Mouse (Mus musculus) olfactory bulb, adult 2 months (tissue): ENCODE results near the gene Mrps12. TPM values are rescaled to one million over a fixed set of nuclear protein-coding genes. Genes with fewer than 3 reads are reported as not detected.

Source experiments
- H3K27ac ChIP-seq: fragments of 200-500 bp; 2 replicates; pipeline ENCODE4 v1.5.1; 2012; ENCODE audit warnings: low read depth, low read length; ENCODE audit not compliant: insufficient read depth
- H3K4me1 ChIP-seq: fragments of 200-500 bp; 2 replicates; pipeline ENCODE4 v1.6.1; 2012; ENCODE audit warnings: low read length; ENCODE audit not compliant: control insufficient read depth, insufficient read depth
- H3K4me3 ChIP-seq: fragments of 200-500 bp; 2 replicates; pipeline ENCODE4 v1.5.1; 2012; ENCODE audit warnings: mild to moderate bottlenecking, low read depth, low read length, moderate library complexity; ENCODE audit not compliant: insufficient read depth
- CTCF ChIP-seq: fragments of 200-500 bp; IDR thresholded peaks from 2 replicates; pipeline ENCODE4 v1.5.1; 2012; ENCODE audit warnings: low read depth, mild to moderate bottlenecking, low read length, moderate library complexity; ENCODE audit not compliant: insufficient read depth
- POLR2A ChIP-seq: fragments of 200-500 bp; IDR thresholded peaks from 2 replicates; pipeline ENCODE4 v1.6.1; 2012; ENCODE audit warnings: mild to moderate bottlenecking, low read depth, low read length, moderate library complexity; ENCODE audit not compliant: insufficient read depth
- WGBS: fragments of 180-500 bp; shearing (Covaris S2); methylation state at CpG from one replicate; pipeline ENCODE4 v1.1.7; 2018; 5-methylcytosine and 5-hydroxymethylcytosine counted together
- polyA plus RNA-seq: library from polyadenylated mRNA; stranded (reverse); fragments of >200 nt; gene quantifications from 2 replicates; pipeline ENCODE4 v1.2.4, GENCODE M21; 2012; ENCODE audit warnings: low replicate concordance; ENCODE audit not compliant: missing spikeins, insufficient read depth, insufficient read length

The Mrps12 gene
- not detected in 2 replicates for polyA plus RNA-seq

DNA sequence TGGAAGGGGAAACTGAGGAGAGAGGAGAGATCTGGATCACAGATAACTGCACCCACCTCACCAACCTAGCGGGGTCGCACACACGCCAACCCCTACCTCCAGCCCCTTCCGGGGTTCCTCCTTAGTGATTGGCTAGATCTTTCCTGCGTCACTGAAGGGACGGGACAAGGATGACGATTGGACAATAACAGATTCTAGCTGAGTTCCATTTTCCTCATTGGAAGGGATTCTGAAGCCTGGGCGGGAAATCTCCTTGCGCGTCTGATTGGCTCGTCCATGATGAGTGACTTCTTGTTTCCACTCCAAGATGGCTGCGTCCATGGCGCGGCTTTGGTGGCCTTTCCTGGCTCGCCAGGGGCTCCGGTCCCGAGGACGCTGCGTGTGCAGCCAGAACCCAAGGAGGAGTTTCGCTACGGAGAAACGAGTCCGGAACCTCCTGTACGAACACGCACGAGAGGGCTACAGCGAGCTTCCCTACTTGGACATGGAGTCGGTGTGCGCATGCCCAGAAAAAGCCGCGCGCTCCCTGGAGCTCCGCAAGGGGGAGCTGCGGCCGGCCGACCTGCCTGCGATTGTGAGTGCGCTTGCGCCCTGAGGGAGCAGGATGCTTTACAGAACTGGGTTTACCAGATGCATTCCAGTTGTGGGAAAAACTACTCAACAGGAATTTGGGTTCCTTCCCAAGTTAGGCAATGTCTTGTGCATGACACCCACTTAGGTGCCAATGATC lies at the start of gene Mrps12, which contains the start of gene Sars2:
Mrps12 (minus strand) TSS at position 112 of the 730 bp plus-strand sequence.
Sars2 (plus strand) TSS at position 284 of the 730 bp plus-strand sequence.
- under 1% methylated on average over 39 of the region's 39 CpGs for WGBS
- H3K27ac ChIP-seq, result peak within 1 kb of the TSS; percentile 92
- TF ChIP-seq CTCF (peak; percentile 74), POLR2A (peak; percentile 93)
- peak within 1 kb of the TSS; percentile 76 for H3K4me3 ChIP-seq
- H3K4me1 ChIP-seq, result peaks cover 9% of the 10 kb centered on the region; the same call in 1 of the 2 replicates

DNA sequence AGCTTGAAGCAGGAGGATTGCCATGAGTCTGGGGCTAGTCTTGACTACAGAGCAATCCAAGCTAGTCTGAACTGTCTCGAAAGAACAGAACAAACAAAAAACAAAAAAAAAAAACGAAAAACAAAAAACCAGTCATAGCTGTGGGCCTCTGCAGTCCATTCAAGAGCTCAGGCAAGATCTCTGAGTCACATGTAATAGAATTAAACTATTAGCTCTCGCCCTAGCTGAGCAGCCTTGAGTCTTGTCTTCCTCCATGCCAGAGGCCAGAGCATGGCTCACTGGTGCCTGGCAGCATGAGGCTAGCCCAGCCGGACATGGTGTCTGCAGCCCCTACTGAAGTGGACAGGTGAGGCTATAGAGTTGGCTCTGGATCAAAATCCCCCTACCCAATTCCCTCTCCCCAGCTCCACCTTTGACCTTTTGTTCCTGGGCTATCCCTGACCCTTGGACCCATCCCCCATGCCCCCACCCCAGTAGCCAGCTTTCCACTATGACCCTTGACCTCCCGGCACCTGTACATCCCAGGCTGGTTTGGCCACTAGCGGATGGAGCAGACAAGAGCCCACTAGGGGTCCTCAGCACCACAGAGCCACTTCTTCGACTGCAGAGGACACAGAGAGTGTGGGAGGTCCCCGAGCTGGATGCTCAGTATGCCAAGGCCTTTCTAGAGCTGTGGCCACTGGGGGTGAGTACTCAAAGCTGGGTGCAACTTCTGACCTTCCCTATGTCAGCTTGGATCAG lies 48.6 kb upstream of the Mrps12 start:
- no peak for TF ChIP-seq CTCF
- TF ChIP-seq POLR2A, result no peak
- Histone ChIP-seq H3K4me3 (no peak overlapping the region), H3K27ac (no peak overlapping the region), H3K4me1 (peaks cover 5% of the 10 kb centered on the region; the same call in 1 of the 2 replicates)
- WGBS, result 53% methylated on average over 8 of the region's 8 CpGs

DNA sequence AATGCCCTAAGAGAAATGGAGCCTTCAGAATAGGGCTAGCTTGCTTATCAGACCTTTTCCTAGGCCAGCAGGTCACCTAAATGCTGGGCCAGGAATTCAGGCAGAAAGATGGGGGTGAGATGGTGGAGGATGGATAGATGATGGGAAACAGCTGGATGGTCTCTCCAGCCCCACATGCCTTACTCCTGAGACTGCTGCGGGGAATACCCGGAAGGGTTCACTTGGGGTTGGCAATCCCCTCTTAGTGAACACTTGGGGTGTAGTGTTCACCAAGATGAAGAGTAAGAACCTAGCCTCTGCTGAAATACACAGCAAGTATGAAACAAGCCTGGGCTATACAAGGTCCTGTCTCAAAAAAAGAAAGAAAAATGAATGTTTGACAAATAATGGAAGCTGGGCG lies 47.6 kb upstream of the Mrps12 start:
- Histone ChIP-seq H3K4me1 (peaks cover 7% of the 10 kb centered on the region; the same call in 1 of the 2 replicates), H3K27ac (no peak overlapping the region), H3K4me3 (no peak overlapping the region)
- TF ChIP-seq POLR2A, result no peak
- TF ChIP-seq CTCF, result no peak
- WGBS, result 91% methylated on average over 3 of the region's 3 CpGs

DNA sequence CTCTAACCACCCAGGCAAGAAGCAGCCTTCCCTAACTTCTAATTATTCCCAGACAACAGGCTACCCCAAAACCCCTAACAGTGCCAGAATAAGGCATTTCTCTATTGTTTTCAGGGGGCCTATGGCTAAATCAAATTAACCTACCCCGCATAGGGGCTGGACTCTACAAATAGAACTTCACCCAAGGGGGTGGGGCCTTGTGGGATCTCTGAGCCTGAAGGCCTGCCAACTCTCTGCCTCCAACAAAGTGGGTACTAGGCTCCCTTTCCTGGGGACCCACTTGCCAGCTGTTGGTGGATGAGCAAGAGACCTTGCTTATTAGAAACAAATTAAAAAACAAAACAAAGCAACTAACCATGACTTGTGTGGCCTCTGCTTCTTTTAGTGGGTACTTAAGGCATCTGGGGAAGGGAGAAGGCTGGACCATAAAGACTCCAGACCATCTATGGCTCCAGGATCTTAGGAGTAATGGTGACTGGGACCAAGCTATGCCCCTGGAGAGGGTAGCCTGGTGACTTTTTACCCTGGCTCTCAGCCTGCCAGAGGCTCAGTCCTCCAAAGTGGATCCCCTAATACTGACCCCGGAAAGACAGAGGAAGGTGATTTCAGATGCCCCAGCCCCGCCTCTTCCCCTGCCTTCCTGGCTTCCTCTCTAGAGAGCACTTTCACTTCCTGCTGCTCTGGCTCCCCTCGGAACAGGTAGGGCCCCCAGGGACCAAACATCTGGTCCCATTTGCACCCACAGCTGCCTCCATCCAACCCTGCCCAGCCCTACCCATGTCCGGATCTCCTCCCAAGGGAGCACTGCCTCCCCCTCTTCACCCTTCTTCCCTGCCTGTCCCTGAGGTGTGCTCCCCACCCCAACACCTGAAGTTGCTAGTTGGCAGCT lies 46.9 kb upstream of the Mrps12 start, which contains the start of gene Rinl:
Rinl (plus strand) TSS at position 663 of the 889 bp plus-strand sequence.
- WGBS, result 75% methylated on average over 5 of the region's 5 CpGs
- Histone ChIP-seq H3K27ac (no peak within 1 kb of the TSS), H3K4me1 (peaks cover 12% of the 10 kb centered on the region), H3K4me3 (no peak within 1 kb of the TSS)
- TF ChIP-seq CTCF (no peak), POLR2A (no peak)

DNA sequence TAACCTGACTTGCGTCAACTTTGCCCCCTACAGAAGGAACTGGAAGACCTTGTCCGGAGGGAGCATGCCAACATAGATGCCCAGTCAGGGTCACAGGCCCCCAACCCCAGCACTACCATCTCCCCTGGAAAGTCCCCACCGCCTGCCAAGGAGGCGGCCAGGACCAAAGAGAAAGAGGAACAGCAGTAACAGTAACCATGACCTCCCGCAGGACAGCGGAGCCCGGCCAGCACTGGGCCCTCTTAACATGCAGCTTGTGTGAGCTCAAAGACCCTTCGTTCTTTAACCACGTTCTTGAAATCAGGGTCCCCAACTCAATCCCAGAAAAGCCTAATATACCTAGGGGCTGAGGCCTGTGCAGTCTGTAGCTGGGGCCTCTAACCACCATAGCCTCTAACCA lies 46.3 kb upstream of the Mrps12 start:
- Histone ChIP-seq H3K27ac (no peak overlapping the region), H3K4me3 (no peak overlapping the region), H3K4me1 (peaks cover 12% of the 10 kb centered on the region)
- no peak for TF ChIP-seq POLR2A
- TF ChIP-seq CTCF, result no peak
- 89% methylated on average over 9 of the region's 9 CpGs for WGBS

DNA sequence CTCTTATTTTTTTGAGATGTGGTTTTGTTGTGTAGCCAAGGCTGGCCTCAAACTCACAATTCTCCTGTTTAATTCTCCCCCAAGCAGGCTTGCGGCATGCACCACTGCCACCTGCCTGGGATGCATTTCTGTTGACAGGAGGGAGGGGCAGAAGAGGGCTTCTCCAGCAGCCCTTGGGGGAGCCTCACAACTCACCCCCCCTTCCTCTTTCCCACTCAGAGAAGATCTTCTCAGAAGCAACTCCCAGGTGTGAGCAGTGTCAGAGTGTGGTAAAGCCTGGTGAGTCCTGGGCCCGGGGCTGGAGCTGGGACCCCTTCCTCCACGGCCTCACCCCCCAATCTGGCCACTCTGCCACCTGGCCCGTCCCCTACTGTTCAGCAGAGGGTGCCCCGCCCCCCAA lies 43.5 kb upstream of the Mrps12 start:
- Histone ChIP-seq H3K4me3 (no peak overlapping the region), H3K4me1 (peaks cover 24% of the 10 kb centered on the region), H3K27ac (no peak overlapping the region)
- TF ChIP-seq CTCF (no peak), POLR2A (no peak)
- 65% methylated on average over 5 of the region's 5 CpGs for WGBS

DNA sequence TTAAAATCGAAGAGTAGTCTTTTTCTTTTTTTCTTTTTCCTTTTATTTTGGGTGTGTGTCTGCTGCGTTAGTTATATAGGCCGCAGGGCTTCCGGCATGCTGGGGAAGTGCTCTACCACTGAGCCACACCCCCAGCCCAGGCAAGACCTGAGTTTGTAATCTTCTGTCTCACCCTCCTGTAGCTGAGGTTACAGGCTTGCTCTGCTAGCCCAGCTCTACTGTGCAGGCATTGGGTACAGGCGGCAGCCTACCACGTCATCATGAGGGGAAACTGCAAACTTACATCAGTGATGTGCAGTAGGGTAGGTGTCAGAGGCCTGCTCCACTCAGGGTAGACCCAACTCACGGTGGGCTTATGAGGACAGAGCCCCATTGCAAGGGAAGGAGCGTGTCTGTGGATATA lies 39.6 kb upstream of the Mrps12 start:
- Histone ChIP-seq H3K27ac (peak overlapping the region; percentile 12; the same call in 1 of the 2 replicates), H3K4me3 (no peak overlapping the region)
- WGBS, result 75% methylated on average over 8 of the region's 8 CpGs

DNA sequence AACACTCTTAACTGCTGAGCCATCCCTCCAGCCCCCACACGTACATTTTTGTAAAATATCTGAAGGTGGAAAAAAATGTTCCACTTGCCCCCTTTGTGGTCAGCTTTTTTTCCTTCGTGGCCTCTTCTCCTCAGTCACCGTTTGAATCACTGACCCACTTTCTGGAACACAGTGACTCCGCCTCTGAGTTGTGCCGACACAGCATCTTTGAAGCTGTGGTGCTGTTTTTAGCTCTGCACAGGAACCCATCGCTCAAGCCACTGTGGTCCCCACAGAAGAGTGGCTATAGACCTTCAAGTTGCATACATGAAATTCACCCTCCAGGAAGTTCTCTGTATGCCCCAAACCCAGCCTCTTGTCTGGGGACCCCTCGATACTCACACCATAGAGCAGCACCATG lies 39.2 kb upstream of the Mrps12 start:
- Histone ChIP-seq H3K4me1 (peaks cover 23% of the 10 kb centered on the region), H3K27ac (peak overlapping the region; percentile 12; the same call in 1 of the 2 replicates), H3K4me3 (no peak overlapping the region)
- 40% methylated on average over 7 of the region's 7 CpGs for WGBS
- TF ChIP-seq CTCF (no peak), POLR2A (no peak)

More for the DNA sequence above, 39.6 kb upstream of the Mrps12 start:
- H3K4me1 ChIP-seq, result peaks cover 23% of the 10 kb centered on the region
- TF ChIP-seq CTCF (no peak), POLR2A (no peak)
